Mouse (Mus musculus) spleen, adult 18-20 months (tissue): Measurements from ENCODE around the gene Calu.
"Not testable (repeated sequence)": the region's sequence is repeated elsewhere in the genome, so short reads cannot be mapped to it uniquely, and the experiment has no call there.

Experiments
- DNase-seq, 2 experiments: peaks; one replicate each; pipeline ENCODE4 v3.0.0; 2022; ENCODE audit warnings: mixed read lengths in 2 of 2

Calu gene

DNA sequence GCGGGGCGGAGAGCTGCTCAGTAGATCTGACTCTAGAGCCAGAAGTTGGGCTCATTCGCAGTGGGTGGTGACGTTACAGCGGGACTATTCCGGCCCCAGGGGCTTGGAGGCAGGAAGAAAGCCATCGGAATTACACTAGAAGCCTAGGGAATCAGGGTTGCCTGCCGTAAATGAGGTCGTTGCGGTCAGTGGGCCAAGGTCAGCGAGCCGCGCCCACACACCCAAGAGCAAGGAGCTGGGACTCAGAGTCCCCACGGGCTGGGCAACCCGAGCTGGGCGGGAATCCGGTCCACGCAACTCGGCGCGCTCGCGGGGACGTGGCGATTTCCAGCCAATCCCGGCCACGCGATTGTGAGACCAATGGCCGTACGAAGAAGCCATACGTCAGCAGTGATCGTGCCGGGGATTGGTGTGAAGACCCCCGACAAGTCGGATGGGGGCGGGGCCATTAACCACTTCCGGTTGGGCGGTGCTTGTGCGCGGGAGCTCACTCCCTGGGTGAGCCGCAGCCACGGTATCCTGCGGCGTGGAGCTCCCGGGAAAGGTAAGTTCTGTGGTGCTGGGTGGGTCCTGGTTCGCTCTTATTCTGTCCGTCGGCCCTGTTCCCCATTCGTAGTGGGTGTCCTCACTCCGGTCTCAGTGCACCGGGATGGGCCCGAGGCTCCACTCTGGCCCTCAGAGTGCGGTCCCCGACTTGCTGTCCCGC is at the start of gene Calu:
Gene Calu (plus strand): TSS at position 405 of the 706 bp plus-strand sequence.
- DNase-seq = peak; percentile 97 to 100

- DNase-seq = no peak
These were observed 48.8 kb upstream of the Calu start for GRCm38 (mm10) chr6:29299112-29299511.

DNA sequence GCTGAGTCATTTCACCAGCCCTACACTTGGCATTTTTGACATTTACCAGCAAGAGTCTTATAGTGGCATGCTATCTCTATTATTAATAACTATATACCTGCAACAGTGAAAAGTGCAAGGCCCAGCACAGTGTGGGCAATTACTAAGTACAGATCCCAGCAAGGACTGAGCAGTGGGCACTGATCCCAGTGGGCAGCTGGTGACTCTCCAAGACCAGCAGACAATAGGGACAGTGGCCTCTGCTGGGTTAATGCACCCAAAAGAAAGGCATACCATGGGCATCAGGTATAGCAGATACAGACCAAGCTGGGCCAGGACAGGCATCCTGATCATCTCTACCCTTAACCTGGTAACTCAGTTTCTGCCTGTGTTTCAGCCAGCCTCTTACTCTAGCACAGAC is 44.6 kb upstream of the Calu start:
- no peak for DNase-seq

- no peak for DNase-seq
These were observed 44.1 kb upstream of the Calu start for GRCm38 (mm10) chr6:29303726-29304125.

- DNase-seq = no peak
These were observed 42.4 kb upstream of the Calu start for GRCm38 (mm10) chr6:29305462-29305861.

DNA sequence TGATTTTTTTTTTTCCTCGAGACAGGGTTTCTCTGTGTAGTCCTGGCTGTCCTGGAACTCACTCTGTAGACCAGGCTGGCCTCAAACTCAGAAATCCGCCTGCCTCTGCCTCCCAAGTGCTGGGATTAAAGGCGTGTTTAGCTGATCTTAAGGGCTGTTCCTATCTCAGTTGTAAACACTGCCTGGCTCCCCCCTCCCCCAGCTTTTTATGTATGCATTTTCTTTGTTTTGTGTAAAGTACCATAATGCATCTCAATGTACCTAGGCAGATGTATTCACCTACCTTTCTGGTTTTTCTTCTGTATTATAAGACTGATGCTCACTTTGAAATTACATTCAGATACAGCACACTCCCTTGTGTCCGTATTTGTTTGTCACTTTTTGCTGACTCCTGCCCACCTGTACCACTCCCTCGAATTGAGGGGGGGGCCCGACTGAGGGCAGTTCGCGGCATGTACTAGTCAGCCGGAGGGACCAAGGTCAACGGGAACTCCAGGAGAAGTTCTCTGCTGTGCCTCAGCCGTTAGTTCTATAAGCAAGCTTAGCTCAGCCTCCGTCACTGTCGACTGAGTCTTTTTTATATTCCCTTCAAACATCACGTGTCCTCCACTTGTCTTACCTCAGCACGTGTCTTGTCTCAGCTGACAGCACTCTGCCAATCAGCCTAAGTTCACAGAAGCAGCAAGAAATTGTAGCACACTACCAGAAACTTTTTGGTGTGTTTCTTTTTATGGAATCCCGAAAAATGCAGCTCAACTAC is 38.8 kb upstream of the Calu start:
- DNase-seq = no peak

- no peak for DNase-seq
These were observed 34.1 kb upstream of the Calu start for GRCm38 (mm10) chr6:29313690-29314202.

DNA sequence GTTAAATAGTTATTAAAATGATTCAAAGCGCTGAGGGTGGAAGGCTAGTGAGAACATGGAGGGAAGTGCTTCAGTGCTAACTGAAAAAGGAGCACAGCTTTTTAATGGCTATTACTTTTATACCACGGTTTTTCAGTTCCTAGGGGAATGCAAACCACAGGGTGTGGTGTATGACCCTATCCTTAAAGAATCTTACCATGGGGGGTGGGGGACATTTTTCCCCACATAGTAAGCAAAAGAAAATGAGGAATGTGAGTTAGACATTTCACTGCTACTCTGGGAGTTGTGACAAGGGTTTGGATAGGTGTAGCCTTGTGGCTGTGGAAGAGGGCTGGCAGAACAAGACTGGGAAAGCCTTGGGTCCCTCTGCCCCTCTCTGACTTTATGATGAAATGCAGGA is 30.6 kb upstream of the Calu start:
- no peak for DNase-seq

- no peak for DNase-seq
These were observed 29.9 kb upstream of the Calu start for GRCm38 (mm10) chr6:29317941-29318340.

DNA sequence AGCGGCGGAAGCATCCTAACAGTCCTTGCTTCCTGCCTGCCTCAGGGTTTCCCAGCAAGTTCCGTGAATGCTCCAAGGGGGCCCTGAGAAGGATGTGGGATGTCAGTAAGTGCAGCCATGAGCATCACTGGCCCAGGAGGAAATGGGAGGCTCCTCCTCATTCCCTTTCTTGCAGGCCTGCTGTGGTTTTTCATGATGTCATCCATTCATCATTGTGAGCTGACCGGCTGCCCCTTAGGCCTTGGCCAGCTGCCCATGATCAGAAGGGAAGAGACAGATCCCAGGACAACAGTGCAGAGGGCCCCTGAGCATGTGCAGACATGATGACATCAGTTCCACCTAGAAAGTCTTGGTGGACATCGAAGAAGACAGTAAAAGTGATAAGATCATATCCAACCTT is 29.0 kb upstream of the Calu start, which contains the start of gene Fam71f1:
Gene Fam71f1 (plus strand): TSS at position 262 of the 400 bp plus-strand sequence.
- no peak for DNase-seq

- no peak for DNase-seq
These were observed 26.3 kb upstream of the Calu start for GRCm38 (mm10) chr6:29321586-29321985.

DNA sequence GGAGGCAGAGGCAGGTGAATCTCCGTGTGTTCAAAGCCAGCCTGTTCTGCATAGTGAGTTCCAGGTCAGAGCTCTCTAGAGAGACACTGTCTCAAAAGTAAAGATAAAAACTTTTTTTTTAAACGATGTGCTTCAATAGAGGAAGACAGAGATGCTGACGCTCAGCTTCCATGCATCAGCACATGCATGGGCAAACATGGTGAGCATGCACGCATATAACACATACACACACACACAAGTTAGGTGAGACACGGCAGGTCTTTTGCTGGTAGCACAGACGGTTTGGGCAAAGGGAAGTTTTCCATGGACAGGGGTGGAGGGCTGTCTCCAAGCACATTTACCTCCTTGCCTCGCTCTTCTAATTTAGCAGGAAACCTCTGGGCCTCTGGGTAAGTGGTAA is 25.7 kb upstream of the Calu start:
- DNase-seq = no peak

- DNase-seq = no peak
These were observed 25.1 kb upstream of the Calu start for GRCm38 (mm10) chr6:29322735-29323134.

DNA sequence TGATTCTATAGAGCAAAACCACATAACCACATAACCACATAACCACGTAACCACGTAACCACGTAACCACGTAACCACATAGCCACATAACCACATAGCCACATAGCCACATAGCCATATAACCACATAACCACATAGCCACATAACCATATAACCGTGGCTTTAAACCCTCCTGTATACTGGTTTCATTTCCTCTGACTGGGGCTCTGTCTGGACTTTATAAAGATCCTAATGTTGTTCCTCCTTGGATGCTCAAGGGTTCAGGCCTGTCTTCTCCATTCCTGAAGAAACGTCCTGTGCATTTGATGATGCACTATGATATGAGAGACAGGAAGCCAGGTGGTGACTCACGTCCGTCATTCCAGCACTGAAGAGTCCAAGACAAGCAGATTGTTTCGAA is 20.9 kb upstream of the Calu start:
- no peak for DNase-seq

GRCm38 (mm10) chr6:29329514-29329913 is 18.4 kb upstream of the Calu start:
- DNase-seq = no peak

DNA sequence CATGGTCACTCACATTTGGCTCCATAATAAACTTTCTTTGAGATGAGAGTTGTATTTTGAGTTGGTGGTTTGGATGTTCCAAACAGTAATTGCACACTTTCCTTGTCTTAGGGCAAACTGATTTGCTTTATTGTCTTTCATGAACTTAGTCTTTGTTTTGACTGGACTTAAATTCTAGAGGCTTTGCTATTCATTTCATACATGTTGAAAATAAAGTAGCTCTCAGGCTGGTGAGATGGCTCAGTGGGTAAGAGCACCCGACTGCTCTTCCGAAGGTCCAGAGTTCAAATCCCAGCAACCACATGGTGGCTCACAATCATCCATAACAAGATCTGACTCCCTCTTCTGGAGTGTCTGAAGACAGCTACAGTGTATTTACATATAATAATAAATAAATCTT is 1.4 kb upstream of the Calu start:
- DNase-seq = not testable (repeated sequence)

GRCm38 (mm10) chr6:29347189-29347588 is 680 bp upstream of the Calu start:
- no peak for DNase-seq

GRCm38 (mm10) chr6:29348371-29348724 is 479 bp downstream of the Calu start:
- no peak for DNase-seq

- DNase-seq = no peak
These were observed 3.7 kb downstream of the Calu start for GRCm38 (mm10) chr6:29351613-29352012.

DNA sequence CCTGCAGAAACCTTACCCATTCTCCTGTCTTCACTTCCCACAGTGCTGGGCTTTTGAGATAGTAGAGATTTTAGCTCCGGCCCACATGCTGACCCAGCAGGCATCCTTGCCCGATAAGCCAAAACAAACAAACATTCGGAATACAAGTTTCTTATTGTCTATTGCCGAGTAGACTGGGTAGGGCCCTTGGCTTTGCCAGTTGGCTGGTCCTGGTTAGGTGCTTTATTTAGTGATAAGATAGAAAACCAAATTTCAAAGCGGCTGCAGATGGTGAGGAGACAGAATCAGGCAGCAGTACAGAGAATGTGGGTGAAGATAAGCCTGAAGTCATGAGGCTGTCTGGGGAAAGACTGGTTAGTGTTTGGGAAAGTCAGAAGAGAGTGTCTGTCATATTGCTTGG is 4.9 kb downstream of the Calu start:
- DNase-seq = no peak

DNA sequence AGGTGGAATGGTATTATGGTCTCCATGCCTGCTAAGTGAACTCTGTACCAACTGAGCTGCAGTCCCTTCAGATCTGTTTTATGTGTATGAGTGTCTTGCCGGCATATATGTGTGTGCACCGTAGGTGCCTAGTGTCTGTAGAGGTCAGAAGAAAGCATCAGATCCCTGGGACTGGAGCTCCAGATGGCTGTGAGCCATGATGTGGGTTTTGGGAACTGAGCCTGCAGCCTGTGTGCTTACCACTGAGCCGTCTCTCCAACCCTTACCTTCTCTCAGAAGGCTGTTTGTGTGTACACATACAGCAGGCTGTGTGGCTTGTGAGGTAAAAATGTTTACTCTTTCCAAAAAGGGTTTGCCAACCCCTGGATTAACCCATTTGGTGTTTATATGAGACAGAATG is 11.5 kb downstream of the Calu start:
- no peak for DNase-seq

- no peak for DNase-seq
These were observed 12.3 kb downstream of the Calu start for GRCm38 (mm10) chr6:29360211-29360610.

GRCm38 (mm10) chr6:29362246-29363128 is 14.6 kb downstream of the Calu start:
- DNase-seq = no peak
